Mouse (Mus musculus) heart, embryonic 12.5 days (tissue): ENCODE measurements around the gene Arntl. TPM values are rescaled to one million over a fixed set of nuclear protein-coding genes. Genes with fewer than 3 reads are reported as not detected.

ENCODE experiments used
- ATAC-seq: fragments of 200-750 bp; cut with Nextera tagmentation; 2 replicates; pipeline ENCODE4 v1.8.0; 2017; ENCODE audit warnings: moderate TSS enrichment, moderate library complexity; ENCODE audit not compliant: insufficient number of reproducible peaks, low FRiP score
- H3K27ac ChIP-seq: fragments of 300-500 bp; sonication (generic); 2 replicates; pipeline ENCODE4 v1.5.1; 2016; ENCODE audit warnings: mild to moderate bottlenecking, moderate library complexity; ENCODE audit not compliant: poor library complexity, severe bottlenecking
- H3K27me3 ChIP-seq: fragments of 300-500 bp; sonication (generic); replicated peaks from 2 replicates; pipeline ENCODE4 v1.6.1; 2016; ENCODE audit warnings: mild to moderate bottlenecking, moderate library complexity
- H3K36me3 ChIP-seq: fragments of 300-500 bp; sonication (generic); 2 replicates; pipeline ENCODE4 v1.6.1; 2016; ENCODE audit warnings: mild to moderate bottlenecking, moderate library complexity
- H3K4me1 ChIP-seq: fragments of 300-500 bp; sonication (generic); replicated peaks from 2 replicates; pipeline ENCODE4 v1.6.1; 2016; ENCODE audit warnings: mild to moderate bottlenecking
- H3K4me2 ChIP-seq: fragments of 300-500 bp; sonication (generic); 2 replicates; pipeline ENCODE4 v1.6.1; 2016; ENCODE audit warnings: mild to moderate bottlenecking, moderate library complexity
- H3K4me3 ChIP-seq: fragments of 300-500 bp; sonication (generic); 2 replicates; pipeline ENCODE4 v1.5.1; 2016; ENCODE audit warnings: mild to moderate bottlenecking
- H3K9ac ChIP-seq: fragments of 300-500 bp; sonication (generic); 2 replicates; pipeline ENCODE4 v1.6.1; 2016; ENCODE audit warnings: mild to moderate bottlenecking, moderate library complexity
- H3K9me3 ChIP-seq: fragments of 300-500 bp; sonication (generic); replicated peaks from 2 replicates; pipeline ENCODE4 v1.6.1; 2016; ENCODE audit warnings: mild to moderate bottlenecking, moderate library complexity
- WGBS: fragments of 180-500 bp; shearing (Covaris S2); methylation state at CpG from one replicate; pipeline ENCODE4 v1.1.7; 2016; 5-methylcytosine and 5-hydroxymethylcytosine counted together
- polyA plus RNA-seq: library from polyadenylated mRNA; unstranded; fragments of >200 nt; fragmentation: Nextera tagmentation; extraction: Ambion mirVana; gene quantifications from 2 replicates; pipeline ENCODE4 v1.2.1, GENCODE M21; 2016

Gene Arntl
- polyA plus RNA-seq, 1 experiment from 2014 or later: 6.8 TPM

GRCm38 (mm10) chr7:113188091-113188490 lies 19.2 kb upstream of the Arntl start:
- no peak overlapping the region for H3K4me3 ChIP-seq
- H3K4me2 ChIP-seq: no peak overlapping the region
- H3K9ac ChIP-seq: no peak overlapping the region
- ATAC-seq: no peak
- H3K9me3 ChIP-seq: peaks cover 9% of the 10 kb centered on the region
- H3K27ac ChIP-seq: no peak overlapping the region
- WGBS: 48% methylated on average over 2 of the region's 2 CpGs
- no peaks in the 10 kb centered on the region for H3K27me3 ChIP-seq
- H3K36me3 ChIP-seq: no peaks in the 10 kb centered on the region
- peaks cover 9% of the 10 kb centered on the region for H3K4me1 ChIP-seq

- 65% methylated on average over 9 of the region's 9 CpGs for WGBS
- Histone ChIP-seq H3K4me2 (no peak overlapping the region), H3K27ac (no peak overlapping the region), H3K27me3 (no peaks in the 10 kb centered on the region), H3K36me3 (no peaks in the 10 kb centered on the region), H3K9me3 (peaks cover 9% of the 10 kb centered on the region), H3K4me1 (peaks cover 9% of the 10 kb centered on the region), H3K9ac (no peak overlapping the region), H3K4me3 (no peak overlapping the region)
- ATAC-seq: no peak
Measured at GRCm38 (mm10) chr7:113188566-113188965, 18.7 kb upstream of the Arntl start.

- no peaks in the 10 kb centered on the region for H3K36me3 ChIP-seq
- WGBS: 53% methylated on average over 1 of the region's 1 CpGs
- peaks cover 9% of the 10 kb centered on the region for H3K9me3 ChIP-seq
- no peak overlapping the region for H3K4me3 ChIP-seq
- H3K4me2 ChIP-seq: no peak overlapping the region
- H3K27me3 ChIP-seq: no peaks in the 10 kb centered on the region
- H3K9ac ChIP-seq: no peak overlapping the region
- no peaks in the 10 kb centered on the region for H3K4me1 ChIP-seq
- ATAC-seq: no peak
- H3K27ac ChIP-seq: no peak overlapping the region
Measured at GRCm38 (mm10) chr7:113191787-113192186, 15.5 kb upstream of the Arntl start.

- Histone ChIP-seq H3K4me1 (peaks cover 10% of the 10 kb centered on the region), H3K27ac (no peak overlapping the region), H3K9me3 (peaks cover 9% of the 10 kb centered on the region), H3K36me3 (no peaks in the 10 kb centered on the region), H3K4me3 (no peak overlapping the region), H3K4me2 (no peak overlapping the region), H3K27me3 (no peaks in the 10 kb centered on the region), H3K9ac (no peak overlapping the region)
- WGBS: 55% methylated on average over 8 of the region's 8 CpGs
- no peak for ATAC-seq
Measured at GRCm38 (mm10) chr7:113192714-113193365, 14.4 kb upstream of the Arntl start.

GRCm38 (mm10) chr7:113193872-113194271 lies 13.4 kb upstream of the Arntl start:
- Histone ChIP-seq H3K9me3 (peaks cover 9% of the 10 kb centered on the region), H3K4me1 (peaks cover 12% of the 10 kb centered on the region), H3K4me2 (no peak overlapping the region), H3K27me3 (no peaks in the 10 kb centered on the region), H3K27ac (no peak overlapping the region), H3K9ac (no peak overlapping the region), H3K36me3 (no peaks in the 10 kb centered on the region), H3K4me3 (no peak overlapping the region)
- ATAC-seq: no peak

GRCm38 (mm10) chr7:113195271-113195670 lies 12.0 kb upstream of the Arntl start:
- Histone ChIP-seq H3K27me3 (no peaks in the 10 kb centered on the region), H3K36me3 (no peaks in the 10 kb centered on the region), H3K4me3 (no peak overlapping the region), H3K4me2 (no peak overlapping the region), H3K9me3 (peaks cover 9% of the 10 kb centered on the region), H3K4me1 (peaks cover 12% of the 10 kb centered on the region), H3K27ac (no peak overlapping the region), H3K9ac (no peak overlapping the region)
- 60% methylated on average over 2 of the region's 2 CpGs for WGBS
- ATAC-seq: no peak

GRCm38 (mm10) chr7:113196171-113196570 lies 11.1 kb upstream of the Arntl start:
- 65% methylated on average over 3 of the region's 3 CpGs for WGBS
- H3K9ac ChIP-seq: no peak overlapping the region
- ATAC-seq: no peak
- H3K27ac ChIP-seq: no peak overlapping the region
- peaks cover 12% of the 10 kb centered on the region for H3K4me1 ChIP-seq
- no peak overlapping the region for H3K4me2 ChIP-seq
- no peak overlapping the region for H3K4me3 ChIP-seq
- H3K27me3 ChIP-seq: no peaks in the 10 kb centered on the region
- H3K36me3 ChIP-seq: no peaks in the 10 kb centered on the region
- peaks cover 1% of the 10 kb centered on the region for H3K9me3 ChIP-seq

- 38% methylated on average over 10 of the region's 10 CpGs for WGBS
- H3K27me3 ChIP-seq: 0 out of 2 replicates have a peak, but pooled peaks cover 1% of the 10 kb centered on the region
- H3K27ac ChIP-seq: no peak overlapping the region
- no peak overlapping the region for H3K9ac ChIP-seq
- H3K4me2 ChIP-seq: no peak overlapping the region
- no peak overlapping the region for H3K4me3 ChIP-seq
- H3K36me3 ChIP-seq: no peaks in the 10 kb centered on the region
- peaks cover 12% of the 10 kb centered on the region for H3K4me1 ChIP-seq
- no peaks in the 10 kb centered on the region for H3K9me3 ChIP-seq
- no peak for ATAC-seq
Measured at GRCm38 (mm10) chr7:113197161-113197775, 10.0 kb upstream of the Arntl start.

GRCm38 (mm10) chr7:113201584-113201983 lies 5.7 kb upstream of the Arntl start:
- Histone ChIP-seq H3K4me2 (no peak overlapping the region), H3K27me3 (peaks cover 34% of the 10 kb centered on the region), H3K27ac (no peak overlapping the region), H3K9me3 (no peaks in the 10 kb centered on the region), H3K4me1 (peaks cover 17% of the 10 kb centered on the region), H3K9ac (no peak overlapping the region), H3K36me3 (no peaks in the 10 kb centered on the region), H3K4me3 (no peak overlapping the region)
- WGBS: 37% methylated on average over 3 of the region's 3 CpGs
- ATAC-seq: no peak

- Histone ChIP-seq H3K4me3 (peak overlapping the region; percentile 78), H3K9ac (peak overlapping the region; percentile 74), H3K4me2 (peak overlapping the region; percentile 91), H3K27ac (peak overlapping the region; percentile 72; the same call in 1 of the 2 replicates), H3K9me3 (no peaks in the 10 kb centered on the region), H3K4me1 (peaks cover 9% of the 10 kb centered on the region; the same call in 1 of the 2 replicates), H3K36me3 (no peaks in the 10 kb centered on the region), H3K27me3 (peaks cover 60% of the 10 kb centered on the region)
- under 1% methylated on average over 95 of the region's 98 CpGs for whole genome bisulfite sequencing
- ATAC-seq: peak; percentile 74
Measured at GRCm38 (mm10) chr7:113207471-113208387, 464 bp downstream of the Arntl start.

GRCm38 (mm10) chr7:113208388-113208753 lies 1.1 kb downstream of the Arntl start:
- Histone ChIP-seq H3K27me3 (peaks cover 54% of the 10 kb centered on the region), H3K9ac (peak overlapping the region; percentile 74), H3K9me3 (no peaks in the 10 kb centered on the region), H3K4me3 (peak overlapping the region; percentile 78), H3K4me1 (peaks cover 9% of the 10 kb centered on the region; the same call in 1 of the 2 replicates), H3K27ac (no peak overlapping the region), H3K36me3 (no peaks in the 10 kb centered on the region), H3K4me2 (peak overlapping the region; percentile 91)
- 2% methylated on average over 19 of the region's 19 CpGs for WGBS
- ATAC-seq: no peak
